Mouse (Mus musculus): Measurements from ENCODE around the gene Eif4e. TPM values are rescaled to one million over a fixed set of nuclear protein-coding genes. Genes with fewer than 3 reads are reported as not detected.

The Eif4e gene
- 10 to 100 TPM; 61.5 to 74.8 TPM for total RNA-seq (2023)

DNA sequence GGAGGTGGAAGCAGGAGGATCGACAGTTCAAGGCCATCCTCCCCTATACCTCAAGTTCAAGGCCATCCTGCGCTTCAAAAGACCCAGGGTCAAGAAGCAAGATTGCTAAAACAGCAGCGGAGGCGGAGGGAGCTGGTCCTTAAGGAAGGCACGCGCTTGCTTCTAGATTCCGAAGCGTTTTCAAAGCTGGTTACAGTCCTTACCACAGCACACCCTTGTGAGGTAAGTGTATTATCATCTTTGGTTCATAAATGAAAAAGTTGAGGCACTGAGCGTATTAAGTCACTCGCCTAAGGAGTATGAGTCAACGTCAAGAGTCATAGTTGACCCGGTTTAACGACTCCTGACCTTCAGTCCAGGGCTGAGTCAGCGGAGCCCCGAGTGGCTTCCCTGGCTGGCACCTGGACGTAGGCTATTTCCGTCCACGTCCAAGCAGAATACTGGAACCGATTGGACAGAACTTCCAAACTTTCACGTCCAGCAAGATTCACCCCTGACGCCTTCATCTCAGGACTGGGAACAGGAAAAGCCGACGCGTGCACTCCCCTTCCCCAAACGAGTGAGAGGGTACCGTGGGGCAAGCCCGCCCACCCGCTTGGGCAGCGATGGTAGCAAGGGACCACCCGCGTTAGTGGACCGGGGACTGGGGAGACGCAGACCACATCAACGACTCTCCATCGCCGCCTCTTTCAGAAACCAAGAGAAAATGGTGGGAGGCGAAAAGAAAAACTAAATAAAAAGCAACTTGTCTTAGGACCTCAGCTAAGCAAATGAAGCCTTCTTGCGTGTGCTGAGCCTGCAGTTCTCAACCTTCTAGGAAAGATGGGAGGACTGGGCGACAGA, at the start of gene Eif4e:
TSS of gene Eif4e (plus strand) at position 107 of the 843 bp plus-strand sequence.

GRCm38 (mm10) chr3:138489327-138490033, 36.5 kb upstream of the Eif4e start, which contains the start of gene Metap1:
Gene Metap1 (minus strand): TSS chr3:138489515.

Other genes starting within 250 kb of the Eif4e start
- not detected for gene Adh6a, start 212.9 kb upstream of the Eif4e start, total RNA-seq (2023)
- gene Adh6b, start 184.4 kb upstream of the Eif4e start, total RNA-seq (2023): not detected
- gene Adh4, start 110.7 kb upstream of the Eif4e start, total RNA-seq (2023): not detected
- 10 to 100 TPM; 79.9 to 88.6 TPM for gene Adh5, start 83.1 kb upstream of the Eif4e start, total RNA-seq (2023)
- 10 to 100 TPM; 44.9 to 52.8 TPM for gene Metap1, start 36.7 kb upstream of the Eif4e start, total RNA-seq (2023)
- gene Tspan5, start 216.0 kb downstream of the Eif4e start, total RNA-seq (2023): 10 to 100 TPM; 16.1 to 17.8 TPM

Measured in T-cell, adult 66 days (primary cell).